Mouse (Mus musculus) neural tube, embryonic 11.5 days (tissue): Measurements from ENCODE around the gene Cd101. TPM values are rescaled to one million over a fixed set of nuclear protein-coding genes. Genes with fewer than 3 reads are reported as not detected.

Experiments used
- ATAC-seq: fragments of 200-750 bp; cut with Nextera tagmentation; 2 replicates; pipeline ENCODE4 v1.8.0; 2017; ENCODE audit warnings: moderate number of reproducible peaks, mild to moderate bottlenecking, moderate TSS enrichment, moderate library complexity; ENCODE audit not compliant: insufficient read depth, low FRiP score, low TSS enrichment
- DNase-seq: peaks from one replicate; pipeline ENCODE4 v3.0.0-alpha.2; 2015; ENCODE audit warnings: low spot score
- H3K27ac ChIP-seq: fragments of 300-500 bp; sonication (generic); 2 replicates; pipeline ENCODE4 v1.5.1; 2014; ENCODE audit warnings: low read depth, mild to moderate bottlenecking, low read length
- H3K27me3 ChIP-seq: fragments of 300-500 bp; sonication (generic); 2 replicates; pipeline ENCODE4 v1.6.1; 2014; ENCODE audit warnings: mild to moderate bottlenecking, low read length, mixed read lengths; ENCODE audit not compliant: control insufficient read depth, insufficient read depth
- H3K36me3 ChIP-seq: fragments of 300-500 bp; sonication (generic); 2 replicates; pipeline ENCODE4 v1.6.1; 2014; ENCODE audit warnings: mild to moderate bottlenecking, low read length, moderate library complexity, mixed read lengths; ENCODE audit not compliant: control insufficient read depth, insufficient read depth
- H3K4me1 ChIP-seq: fragments of 300-500 bp; sonication (generic); 2 replicates; pipeline ENCODE4 v1.6.1; 2014; ENCODE audit warnings: low read length, mixed read lengths; ENCODE audit not compliant: control insufficient read depth, insufficient read depth
- H3K4me2 ChIP-seq: fragments of 300-500 bp; sonication (generic); 2 replicates; pipeline ENCODE4 v1.6.1; 2014; ENCODE audit warnings: low read depth, mild to moderate bottlenecking, moderate library complexity
- H3K4me3 ChIP-seq: fragments of 300-500 bp; sonication (generic); 2 replicates; pipeline ENCODE4 v1.5.1; 2014; ENCODE audit warnings: low read depth, low read length
- H3K9ac ChIP-seq: fragments of 300-500 bp; sonication (generic); 2 replicates; pipeline ENCODE4 v1.6.1; 2014; ENCODE audit warnings: mild to moderate bottlenecking, low read length
- H3K9me3 ChIP-seq: fragments of 300-500 bp; sonication (generic); 2 replicates; pipeline ENCODE4 v1.6.1; 2016; ENCODE audit warnings: low read length; ENCODE audit not compliant: control insufficient read depth
- WGBS: fragments of 180-500 bp; shearing (Covaris S2); extraction: QIAGEN DNeasy Blood & Tissue Kit; methylation state at CpG from one replicate; pipeline ENCODE4 v1.1.7; 2014; 5-methylcytosine and 5-hydroxymethylcytosine counted together
- polyA plus RNA-seq: library from polyadenylated mRNA; unstranded; fragments of >200 nt; fragmentation: Nextera tagmentation; extraction: Ambion mirVana; gene quantifications from 2 replicates; pipeline ENCODE4 v1.2.1, GENCODE M21; 2014

Cd101 gene
- polyA plus RNA-seq, 1 experiment from 2014 or later = 0.11 TPM

GRCm38 (mm10) chr3:101031456-101032142 is 2.2 kb upstream of the Cd101 start:
- ATAC-seq = no peak
- Histone ChIP-seq H3K27me3 (no peaks in the 10 kb centered on the region), H3K9me3 (no peaks in the 10 kb centered on the region), H3K4me3 (no peak overlapping the region), H3K4me2 (no peak overlapping the region), H3K4me1 (no peaks in the 10 kb centered on the region), H3K9ac (no peak overlapping the region), H3K36me3 (no peaks in the 10 kb centered on the region), H3K27ac (no peak overlapping the region)
- 63% methylated on average over 7 of the region's 7 CpGs for WGBS
- no peak for DNase-seq

- 100% methylated on average over 1 of the region's 1 CpGs for WGBS
- no peaks in the 10 kb centered on the region for H3K27me3 ChIP-seq
Observed at GRCm38 (mm10) chr3:101030630-101031029, 1.3 kb upstream of the Cd101 start.

GRCm38 (mm10) chr3:101026741-101027140 is 2.6 kb downstream of the Cd101 start:
- WGBS = 77% methylated on average over 1 of the region's 1 CpGs
- Histone ChIP-seq H3K4me1 (no peaks in the 10 kb centered on the region), H3K36me3 (no peaks in the 10 kb centered on the region), H3K4me2 (no peak overlapping the region), H3K9me3 (no peaks in the 10 kb centered on the region), H3K4me3 (no peak overlapping the region), H3K27ac (no peak overlapping the region), H3K9ac (no peak overlapping the region), H3K27me3 (no peaks in the 10 kb centered on the region)
- DNase-seq (no peak), ATAC-seq (no peak)

More at GRCm38 (mm10) chr3:101030630-101031029, 1.3 kb upstream of the Cd101 start:
- no peaks in the 10 kb centered on the region for H3K4me1 ChIP-seq
- no peak overlapping the region for H3K4me2 ChIP-seq
- no peaks in the 10 kb centered on the region for H3K36me3 ChIP-seq
- no peak for ATAC-seq
- no peak for DNase-seq
- H3K4me3 ChIP-seq = no peak overlapping the region
- no peak overlapping the region for H3K9ac ChIP-seq
- no peak overlapping the region for H3K27ac ChIP-seq
- no peaks in the 10 kb centered on the region for H3K9me3 ChIP-seq

- no peak for DNase-seq
- Histone ChIP-seq H3K36me3 (no peaks in the 10 kb centered on the region), H3K9ac (no peak overlapping the region), H3K27me3 (no peaks in the 10 kb centered on the region), H3K27ac (no peak overlapping the region), H3K4me2 (no peak overlapping the region), H3K4me1 (no peaks in the 10 kb centered on the region), H3K9me3 (no peaks in the 10 kb centered on the region), H3K4me3 (no peak overlapping the region)
- ATAC-seq = no peak
- 92% methylated on average over 6 of the region's 6 CpGs for WGBS
Observed at GRCm38 (mm10) chr3:101022967-101023366, 6.4 kb downstream of the Cd101 start.

GRCm38 (mm10) chr3:101021481-101022051 is 7.8 kb downstream of the Cd101 start:
- Histone ChIP-seq H3K4me2 (no peak overlapping the region), H3K4me3 (no peak overlapping the region), H3K4me1 (no peaks in the 10 kb centered on the region), H3K27ac (no peak overlapping the region), H3K36me3 (no peaks in the 10 kb centered on the region), H3K27me3 (no peaks in the 10 kb centered on the region), H3K9me3 (no peaks in the 10 kb centered on the region), H3K9ac (no peak overlapping the region)
- DNase-seq = no peak
- ATAC-seq = no peak
- 77% methylated on average over 8 of the region's 8 CpGs for WGBS

- H3K36me3 ChIP-seq = no peaks in the 10 kb centered on the region
- no peak overlapping the region for H3K27ac ChIP-seq
- ATAC-seq (no peak), DNase-seq (no peak)
- H3K4me3 ChIP-seq = no peak overlapping the region
- H3K27me3 ChIP-seq = no peaks in the 10 kb centered on the region
- H3K4me1 ChIP-seq = no peaks in the 10 kb centered on the region
- H3K9ac ChIP-seq = no peak overlapping the region
- no peaks in the 10 kb centered on the region for H3K9me3 ChIP-seq
- H3K4me2 ChIP-seq = no peak overlapping the region
- whole genome bisulfite sequencing = 85% methylated on average over 5 of the region's 5 CpGs
Observed at GRCm38 (mm10) chr3:101021073-101021472, 8.3 kb downstream of the Cd101 start.

- Histone ChIP-seq H3K27me3 (no peaks in the 10 kb centered on the region), H3K9me3 (no peaks in the 10 kb centered on the region), H3K27ac (no peak overlapping the region), H3K36me3 (no peaks in the 10 kb centered on the region), H3K4me2 (no peak overlapping the region), H3K9ac (no peak overlapping the region), H3K4me3 (no peak overlapping the region), H3K4me1 (no peaks in the 10 kb centered on the region)
- 79% methylated on average over 6 of the region's 6 CpGs for WGBS
- DNase-seq (no peak), ATAC-seq (no peak)
Observed at GRCm38 (mm10) chr3:101018494-101018893, 10.9 kb downstream of the Cd101 start.

GRCm38 (mm10) chr3:101016050-101016449 is 13.3 kb downstream of the Cd101 start:
- Histone ChIP-seq H3K4me2 (no peak overlapping the region), H3K9me3 (no peaks in the 10 kb centered on the region), H3K36me3 (no peaks in the 10 kb centered on the region), H3K27me3 (no peaks in the 10 kb centered on the region), H3K4me3 (no peak overlapping the region), H3K27ac (no peak overlapping the region), H3K4me1 (no peaks in the 10 kb centered on the region), H3K9ac (no peak overlapping the region)
- ATAC-seq (no peak), DNase-seq (no peak)
- WGBS = 92% methylated on average over 7 of the region's 7 CpGs

- no peaks in the 10 kb centered on the region for H3K36me3 ChIP-seq
- H3K9ac ChIP-seq = no peak overlapping the region
- no peaks in the 10 kb centered on the region for H3K4me1 ChIP-seq
- H3K4me3 ChIP-seq = no peak overlapping the region
- no peaks in the 10 kb centered on the region for H3K9me3 ChIP-seq
- H3K4me2 ChIP-seq = no peak overlapping the region
- no peak overlapping the region for H3K27ac ChIP-seq
- 66% methylated on average over 4 of the region's 4 CpGs for WGBS
- ATAC-seq (no peak), DNase-seq (no peak)
- H3K27me3 ChIP-seq = no peaks in the 10 kb centered on the region
Observed at GRCm38 (mm10) chr3:101015254-101015653, 14.1 kb downstream of the Cd101 start.
